Mouse (Mus musculus): ENCODE results near the gene Slc25a16. TPM values are rescaled to one million over a fixed set of nuclear protein-coding genes. Genes with fewer than 3 reads are reported as not detected.
A peak's percentile ranks its signal among the peaks of the same experiment; 100 is the strongest.

Slc25a16 gene
- polyA plus RNA-seq, 1 experiment from 2014 or later = 14.7 TPM

- no peak for DNase-seq (ENCODE audit: low spot score)
- no peaks in the 10 kb centered on the region for H3K27me3 ChIP-seq (ENCODE audit: control insufficient read depth, insufficient read depth, low read length)
- H3K9ac ChIP-seq (ENCODE audit: low read length) = peak overlapping the region; percentile 90
- no peak overlapping the region for H3K27ac ChIP-seq (replicated peaks)
- H3K4me1 ChIP-seq (replicated peaks; ENCODE audit: control insufficient read depth, insufficient read depth) = 0 out of 2 replicates have a peak, but pooled peaks cover 2% of the 10 kb centered on the region
- 12% methylated on average over 10 of the region's 10 CpGs for WGBS
- ATAC-seq (ENCODE audit: low FRiP score, low TSS enrichment) = no peak
- H3K4me3 ChIP-seq (ENCODE audit: low read depth, low read length) = peak overlapping the region; percentile 96
- peak overlapping the region; percentile 66 for H3K4me2 ChIP-seq (replicated peaks; ENCODE audit: low read depth)
- TF ChIP-seq EP300 (optimal IDR thresholded peaks at IDR 0.05) (no peak), CTCF (IDR thresholded peaks at IDR 0.05; ENCODE audit: low read depth) (no peak)
- H3K9me3 ChIP-seq (ENCODE audit: control insufficient read depth, low read length) = no peaks in the 10 kb centered on the region
- peaks cover 4% of the 10 kb centered on the region; the same call in 1 of the 2 replicates for H3K36me3 ChIP-seq (ENCODE audit: control insufficient read depth, insufficient read depth, low read length)
Measured at GRCm38 (mm10) chr10:62979667-62980038, 59.2 kb downstream of the Slc25a16 start.

GRCm38 (mm10) chr10:62980039-62980954, 59.9 kb downstream of the Slc25a16 start, which contains the start of gene Rufy2:
Rufy2 (plus strand) TSS chr10:62980223.
- ATAC-seq (ENCODE audit: low FRiP score, low TSS enrichment) = peak; percentile 92
- H3K36me3 ChIP-seq (ENCODE audit: control insufficient read depth, insufficient read depth, low read length) = peaks cover 4% of the 10 kb centered on the region; the same call in 1 of the 2 replicates
- peak within 1 kb of the TSS; percentile 69 for H3K27ac ChIP-seq (replicated peaks)
- peak within 1 kb of the TSS; percentile 66 for H3K4me2 ChIP-seq (replicated peaks; ENCODE audit: low read depth)
- H3K4me1 ChIP-seq (replicated peaks; ENCODE audit: control insufficient read depth, insufficient read depth) = 0 out of 2 replicates have a peak, but pooled peaks cover 2% of the 10 kb centered on the region
- H3K9ac ChIP-seq (ENCODE audit: low read length) = peak within 1 kb of the TSS; percentile 90
- peak; percentile 86 for DNase-seq (ENCODE audit: low spot score)
- no peaks in the 10 kb centered on the region for H3K9me3 ChIP-seq (ENCODE audit: control insufficient read depth, low read length)
- WGBS = under 1% methylated on average over 62 of the region's 77 CpGs
- H3K4me3 ChIP-seq (ENCODE audit: low read depth, low read length) = peak within 1 kb of the TSS; percentile 96
- H3K27me3 ChIP-seq (ENCODE audit: control insufficient read depth, insufficient read depth, low read length) = no peaks in the 10 kb centered on the region
- TF ChIP-seq EP300 (optimal IDR thresholded peaks at IDR 0.05) = no peak
- TF ChIP-seq CTCF (IDR thresholded peaks at IDR 0.05; ENCODE audit: low read depth) = peak; percentile 66

GRCm38 (mm10) chr10:62984072-62984471, 63.6 kb downstream of the Slc25a16 start:
- no peak for ATAC-seq (ENCODE audit: low FRiP score, low TSS enrichment)
- Histone ChIP-seq H3K27ac (replicated peaks) (no peak overlapping the region), H3K9ac (ENCODE audit: low read length) (no peak overlapping the region), H3K4me3 (ENCODE audit: low read depth, low read length) (no peak overlapping the region), H3K4me1 (replicated peaks; ENCODE audit: control insufficient read depth, insufficient read depth) (0 out of 2 replicates have a peak, but pooled peaks cover 2% of the 10 kb centered on the region), H3K9me3 (ENCODE audit: control insufficient read depth, low read length) (no peaks in the 10 kb centered on the region), H3K27me3 (ENCODE audit: control insufficient read depth, insufficient read depth, low read length) (no peaks in the 10 kb centered on the region), H3K36me3 (ENCODE audit: control insufficient read depth, insufficient read depth, low read length) (peaks cover 4% of the 10 kb centered on the region; the same call in 1 of the 2 replicates), H3K4me2 (replicated peaks; ENCODE audit: low read depth) (no peak overlapping the region)
- WGBS = 93% methylated on average over 11 of the region's 11 CpGs
- DNase-seq (ENCODE audit: low spot score) = no peak
- TF ChIP-seq CTCF (IDR thresholded peaks at IDR 0.05; ENCODE audit: low read depth) (no peak), EP300 (optimal IDR thresholded peaks at IDR 0.05) (no peak)

GRCm38 (mm10) chr10:62984495-62984894, 64.1 kb downstream of the Slc25a16 start:
- H3K9me3 ChIP-seq (ENCODE audit: control insufficient read depth, low read length) = no peaks in the 10 kb centered on the region
- WGBS = 81% methylated on average over 6 of the region's 6 CpGs
- no peak overlapping the region for H3K4me2 ChIP-seq (replicated peaks; ENCODE audit: low read depth)
- H3K9ac ChIP-seq (ENCODE audit: low read length) = no peak overlapping the region
- ATAC-seq (ENCODE audit: low FRiP score, low TSS enrichment) (no peak; the same call in 1 of the 2 replicates), DNase-seq (ENCODE audit: low spot score) (no peak)
- H3K4me3 ChIP-seq (ENCODE audit: low read depth, low read length) = no peak overlapping the region
- H3K27ac ChIP-seq (replicated peaks) = no peak overlapping the region
- no peak for TF ChIP-seq EP300 (optimal IDR thresholded peaks at IDR 0.05)
- TF ChIP-seq CTCF (IDR thresholded peaks at IDR 0.05; ENCODE audit: low read depth) = no peak
- H3K4me1 ChIP-seq (replicated peaks; ENCODE audit: control insufficient read depth, insufficient read depth) = 0 out of 2 replicates have a peak, but pooled peaks cover 2% of the 10 kb centered on the region
- H3K36me3 ChIP-seq (ENCODE audit: control insufficient read depth, insufficient read depth, low read length) = peaks cover 6% of the 10 kb centered on the region; the same call in 1 of the 2 replicates
- no peaks in the 10 kb centered on the region for H3K27me3 ChIP-seq (ENCODE audit: control insufficient read depth, insufficient read depth, low read length)

- H3K9me3 ChIP-seq (ENCODE audit: control insufficient read depth, low read length) = no peaks in the 10 kb centered on the region
- no peak for TF ChIP-seq EP300 (optimal IDR thresholded peaks at IDR 0.05)
- TF ChIP-seq CTCF (IDR thresholded peaks at IDR 0.05; ENCODE audit: low read depth) = peak; percentile 70
- H3K4me2 ChIP-seq (replicated peaks; ENCODE audit: low read depth) = no peak overlapping the region
- peak; percentile 33 for DNase-seq (ENCODE audit: low spot score)
- no peaks in the 10 kb centered on the region for H3K4me1 ChIP-seq (replicated peaks; ENCODE audit: control insufficient read depth, insufficient read depth)
- 26% methylated on average over 3 of the region's 3 CpGs for WGBS
- no peak overlapping the region for H3K4me3 ChIP-seq (ENCODE audit: low read depth, low read length)
- no peak overlapping the region for H3K27ac ChIP-seq (replicated peaks)
- no peak overlapping the region for H3K9ac ChIP-seq (ENCODE audit: low read length)
- H3K27me3 ChIP-seq (ENCODE audit: control insufficient read depth, insufficient read depth, low read length) = no peaks in the 10 kb centered on the region
- H3K36me3 ChIP-seq (ENCODE audit: control insufficient read depth, insufficient read depth, low read length) = peaks cover 21% of the 10 kb centered on the region
- ATAC-seq (ENCODE audit: low FRiP score, low TSS enrichment) = no peak
Measured at GRCm38 (mm10) chr10:62987341-62987740, 66.9 kb downstream of the Slc25a16 start.

- H3K27ac ChIP-seq (replicated peaks) = no peak overlapping the region
- TF ChIP-seq CTCF (IDR thresholded peaks at IDR 0.05; ENCODE audit: low read depth) = no peak
- TF ChIP-seq EP300 (optimal IDR thresholded peaks at IDR 0.05) = no peak
- WGBS = 94% methylated on average over 15 of the region's 15 CpGs
- H3K9me3 ChIP-seq (ENCODE audit: control insufficient read depth, low read length) = no peaks in the 10 kb centered on the region
- H3K4me3 ChIP-seq (ENCODE audit: low read depth, low read length) = no peak overlapping the region
- ATAC-seq (ENCODE audit: low FRiP score, low TSS enrichment) (no peak), DNase-seq (ENCODE audit: low spot score) (no peak)
- no peak overlapping the region for H3K4me2 ChIP-seq (replicated peaks; ENCODE audit: low read depth)
- H3K9ac ChIP-seq (ENCODE audit: low read length) = no peak overlapping the region
- no peaks in the 10 kb centered on the region for H3K27me3 ChIP-seq (ENCODE audit: control insufficient read depth, insufficient read depth, low read length)
- peaks cover 30% of the 10 kb centered on the region for H3K36me3 ChIP-seq (ENCODE audit: control insufficient read depth, insufficient read depth, low read length)
- no peaks in the 10 kb centered on the region for H3K4me1 ChIP-seq (replicated peaks; ENCODE audit: control insufficient read depth, insufficient read depth)
Measured at GRCm38 (mm10) chr10:62990636-62991035, 70.2 kb downstream of the Slc25a16 start.
